Mouse (Mus musculus): ENCODE measurements around the gene Efr3b.

Gene Efr3b

DNA sequence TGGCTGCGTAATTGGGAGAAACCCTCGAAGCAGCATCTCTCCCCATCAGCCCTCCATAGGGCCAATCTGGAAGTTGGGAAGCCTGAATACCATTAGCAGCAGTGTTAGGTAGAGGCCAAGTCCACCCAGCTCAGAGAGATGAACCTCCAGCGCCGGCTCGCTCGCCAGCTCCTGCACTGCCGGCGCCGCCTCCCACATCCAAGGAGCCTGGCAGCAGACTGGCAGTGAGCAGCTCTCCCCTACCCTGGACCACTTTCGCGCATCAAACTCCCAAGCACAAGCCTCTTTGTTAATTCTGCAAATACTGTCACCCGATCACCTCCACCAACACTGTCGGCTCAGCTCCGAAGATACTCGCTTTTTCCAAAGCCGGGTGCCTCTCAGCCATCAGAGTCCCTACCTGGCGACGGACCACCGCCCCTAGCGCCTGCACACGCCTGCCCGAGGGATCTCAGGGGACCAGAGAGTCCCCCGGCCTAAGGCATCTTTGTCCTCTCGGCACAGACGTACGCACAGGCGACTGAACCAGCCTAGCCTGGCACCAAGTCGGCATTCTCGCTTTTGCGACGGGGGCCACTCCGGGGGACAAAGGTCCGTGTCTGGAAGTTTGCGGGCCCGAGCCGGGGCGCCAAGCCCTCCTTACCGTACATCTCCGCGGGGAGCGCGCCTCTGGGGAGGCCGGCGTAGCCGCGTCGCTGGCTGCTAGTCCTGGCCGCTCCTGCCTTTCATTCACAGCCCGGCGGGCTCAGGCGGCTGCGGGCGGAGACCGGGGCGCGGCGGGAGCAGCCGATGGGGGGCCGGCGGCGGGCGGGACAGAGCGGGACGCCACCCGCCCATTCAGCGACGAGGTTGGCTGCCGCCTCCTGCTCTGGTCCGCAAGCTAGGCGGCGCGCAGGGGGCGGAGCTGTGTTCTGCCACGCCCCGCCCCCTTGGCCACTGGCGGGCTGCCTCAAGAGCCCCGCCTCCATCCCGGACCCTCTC is at the start of gene Efr3b:
Efr3b (minus strand) TSS at position 855 of the 981 bp plus-strand sequence.
- peak; percentile 85 for DNase-seq

DNA sequence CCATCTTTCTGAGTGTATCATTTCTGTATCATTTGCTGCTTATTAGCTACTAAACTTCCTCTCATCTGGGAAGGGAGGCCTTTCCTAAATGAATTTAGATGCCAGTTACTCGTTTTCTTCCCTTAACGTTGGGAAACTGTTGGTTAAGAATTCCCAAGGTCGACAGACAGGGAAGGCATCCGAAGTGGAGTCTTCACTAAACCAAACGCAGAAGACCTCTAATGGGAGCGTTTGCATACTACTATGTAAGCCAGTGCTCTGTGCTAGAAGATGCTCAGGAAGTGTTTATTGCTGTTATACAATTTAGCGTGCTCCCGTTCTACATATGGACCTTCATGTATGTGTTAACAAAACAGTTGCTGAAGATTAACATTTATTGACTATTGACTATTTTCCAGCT is 44.7 kb upstream of the Efr3b start:
- no peak for DNase-seq

DNA sequence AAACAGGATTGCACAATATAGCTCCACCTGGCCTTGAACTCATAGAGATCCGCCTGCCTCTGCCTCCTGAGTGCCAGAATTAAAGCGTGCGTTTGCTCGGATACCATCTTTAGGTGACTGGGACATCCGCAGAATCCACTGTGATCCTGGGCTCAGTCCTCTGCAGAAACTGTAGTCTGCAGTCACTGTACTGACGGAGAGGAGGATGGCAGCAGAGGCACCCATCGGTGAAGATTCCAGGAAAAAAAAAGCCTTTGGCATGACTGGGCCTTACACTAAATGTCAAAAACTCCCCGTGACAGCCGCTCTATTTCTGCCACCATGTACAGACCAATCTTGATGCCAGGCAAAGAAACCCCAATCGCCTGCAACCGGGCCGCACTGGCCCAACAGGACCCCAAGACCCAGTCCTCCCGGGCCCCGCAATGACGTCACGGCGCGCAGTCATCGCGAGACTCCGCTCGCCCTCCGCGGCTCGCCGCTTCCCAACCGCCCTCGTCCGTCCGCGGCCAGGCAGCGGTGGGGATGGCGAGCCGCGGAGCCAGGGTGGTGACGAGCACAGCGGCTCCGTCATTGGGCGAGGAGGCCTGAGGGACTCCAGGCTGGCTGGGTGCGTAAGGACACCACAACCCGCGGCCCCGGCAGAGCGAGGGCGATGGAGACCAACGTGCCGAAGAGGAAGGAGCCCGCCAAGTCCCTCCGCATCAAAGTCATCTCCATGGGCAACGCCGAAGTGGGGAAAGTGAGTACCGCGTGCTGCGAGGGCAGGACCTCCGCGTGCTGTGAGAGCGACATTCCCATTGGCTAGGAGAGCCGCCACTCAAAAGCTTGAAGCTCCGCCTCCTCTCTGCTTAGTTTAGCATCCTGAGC is 43.7 kb upstream of the Efr3b start, which contains the start of gene Dnajc27:
Dnajc27 (plus strand) TSS at position 452 of the 870 bp plus-strand sequence.
- DNase-seq = peak; percentile 96

DNA sequence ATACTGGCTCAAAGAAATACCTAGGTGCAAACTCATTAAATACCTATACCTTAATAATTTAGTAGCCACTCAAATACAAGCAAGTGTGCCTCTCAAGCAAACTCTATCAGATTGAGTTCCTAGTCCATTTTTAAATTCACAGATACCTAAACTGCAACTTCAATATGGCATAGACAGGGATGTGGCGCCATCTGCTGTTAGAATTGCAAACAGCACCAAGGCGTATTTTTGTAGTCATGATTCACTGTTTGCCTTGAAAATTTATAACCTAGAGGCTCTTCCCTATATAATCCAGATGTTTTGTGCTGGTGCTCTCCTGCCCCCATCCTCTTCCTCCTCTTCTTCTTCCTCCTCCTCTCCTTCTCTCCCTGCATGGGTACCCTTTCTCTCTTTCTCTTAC is 41.6 kb upstream of the Efr3b start:
- DNase-seq = peak; percentile 83

DNA sequence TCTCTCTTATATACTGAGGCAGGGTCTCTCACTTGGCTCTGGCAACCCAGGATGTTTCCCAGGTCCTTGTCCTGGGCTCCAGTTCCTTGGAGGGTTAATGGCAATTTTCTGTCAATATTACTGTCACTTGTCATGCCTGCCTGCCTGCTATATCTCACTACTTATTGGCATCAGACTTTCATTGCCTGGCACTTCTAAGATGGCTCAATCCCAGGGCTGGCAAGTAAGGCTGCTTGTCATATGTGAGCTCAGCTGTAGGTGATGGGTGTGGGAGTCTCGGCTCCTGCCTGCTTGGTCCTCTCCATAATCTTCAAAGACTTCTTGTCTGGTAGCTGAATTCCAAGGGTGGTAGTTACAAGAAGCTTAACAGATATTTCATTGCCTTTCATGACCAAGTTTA is 39.4 kb upstream of the Efr3b start:
- no peak for DNase-seq

DNA sequence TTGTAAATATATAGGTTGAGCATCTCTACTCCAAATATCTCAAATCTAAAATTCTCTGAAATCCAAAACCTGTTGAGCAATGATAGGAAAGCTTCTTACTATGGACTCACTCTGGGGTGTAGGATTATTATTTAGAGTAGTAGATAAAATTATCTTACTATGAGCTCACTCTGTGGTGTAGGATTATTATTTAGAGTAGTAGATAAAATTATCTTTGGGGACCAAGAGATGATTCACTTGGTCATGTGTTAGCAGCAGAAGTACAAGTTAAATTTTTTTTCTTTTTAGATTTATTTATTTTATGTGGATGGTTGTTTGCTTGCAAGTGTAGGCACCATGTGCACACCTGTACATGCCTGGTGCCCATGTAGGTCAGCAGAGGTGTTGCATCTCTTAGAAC is 37.7 kb upstream of the Efr3b start:
- DNase-seq = no peak

DNA sequence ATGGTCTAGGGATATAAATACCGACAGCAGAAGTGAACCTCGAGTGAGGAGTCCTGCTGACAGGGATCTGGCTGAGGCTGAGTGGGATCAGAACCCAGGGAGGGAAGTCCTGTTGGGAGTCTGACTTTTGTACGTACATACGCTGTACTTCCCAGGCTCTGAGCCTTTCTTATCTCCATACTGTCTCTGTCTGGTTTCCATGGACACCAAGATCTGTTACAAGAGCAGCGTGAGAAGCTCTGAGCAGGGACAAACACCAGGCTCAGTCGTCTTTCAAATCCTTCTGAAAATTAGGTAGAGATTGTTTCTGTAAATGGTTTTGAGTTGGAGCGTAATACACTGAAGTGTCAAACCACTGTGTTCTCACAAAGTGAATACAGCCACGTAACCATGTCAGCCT is 36.7 kb upstream of the Efr3b start:
- DNase-seq = no peak

DNA sequence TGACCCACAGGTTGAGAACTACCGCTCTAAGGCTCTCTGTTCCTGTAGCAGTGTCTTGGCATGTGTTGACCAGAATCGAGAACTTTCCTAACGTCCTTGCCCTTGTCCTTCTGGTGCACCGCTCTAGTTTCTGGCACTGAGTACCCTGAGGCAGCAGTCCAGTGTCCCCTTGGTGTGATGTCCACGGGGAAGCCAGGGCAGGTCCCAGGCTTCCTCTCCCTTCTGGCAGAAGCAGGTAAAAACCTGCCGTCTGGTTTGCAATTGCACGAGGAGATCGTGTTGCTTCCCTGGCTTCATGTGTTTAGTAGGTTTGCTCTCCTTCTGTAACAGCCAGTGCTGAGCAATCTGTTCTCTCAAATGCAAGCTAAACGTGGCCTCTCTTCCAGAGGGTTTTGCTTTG is 33.0 kb upstream of the Efr3b start:
- no peak for DNase-seq

DNA sequence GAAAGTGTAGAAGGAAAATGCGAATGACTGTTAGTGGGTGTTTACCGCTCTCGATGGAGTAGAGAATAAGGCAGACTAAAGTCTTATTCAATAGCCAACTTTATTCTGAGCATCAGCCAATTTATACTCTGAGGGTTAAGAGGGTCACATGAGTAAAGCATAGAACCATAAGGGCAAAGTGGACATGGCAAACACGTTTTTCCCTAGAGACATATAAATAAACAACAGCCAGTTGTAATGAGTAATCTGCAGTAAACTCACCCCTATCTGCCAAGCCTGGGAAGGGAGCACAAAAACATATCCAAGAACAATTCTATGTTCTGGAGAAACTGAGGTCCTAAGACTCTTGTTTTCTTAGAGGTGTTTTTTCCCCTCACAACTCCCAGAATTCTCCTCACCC is 29.8 kb upstream of the Efr3b start:
- no peak for DNase-seq

DNA sequence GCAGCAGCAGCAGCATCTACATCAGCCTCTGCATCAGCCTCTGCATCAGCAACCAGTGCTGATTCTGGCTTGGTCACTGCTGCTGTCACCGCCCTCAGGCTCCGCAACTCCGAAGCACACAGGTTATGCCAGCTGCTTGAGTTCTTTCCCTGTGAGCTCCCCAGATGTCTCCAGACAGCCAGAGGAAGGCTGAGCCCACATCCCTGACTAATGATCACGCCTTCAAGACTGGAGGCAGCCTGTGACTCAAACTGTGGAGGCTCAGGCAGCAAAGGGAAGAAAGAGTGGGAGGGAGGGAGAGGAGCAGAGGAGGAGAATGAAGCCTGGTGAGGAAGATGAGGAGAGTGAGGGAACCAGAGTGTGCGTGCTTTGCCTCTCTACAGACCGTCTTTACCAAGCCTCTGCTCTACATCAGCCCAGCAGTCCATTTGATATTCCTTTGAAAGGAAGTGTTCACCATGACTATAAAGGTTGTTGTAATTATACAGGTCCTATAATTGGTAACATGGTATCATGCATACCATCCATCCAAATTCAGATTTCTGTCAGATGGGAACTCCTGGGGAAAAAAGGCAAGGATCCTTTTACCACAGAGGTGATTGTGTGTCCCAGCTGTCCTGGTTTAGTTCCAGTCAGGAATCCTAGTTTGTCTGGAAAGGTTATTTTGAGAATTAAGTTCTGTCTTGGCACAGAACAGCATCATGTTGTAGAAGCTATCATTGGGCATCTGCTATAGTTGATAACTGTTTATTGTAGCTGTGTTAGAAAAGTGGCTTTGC is 28.2 kb upstream of the Efr3b start:
- no peak for DNase-seq

DNA sequence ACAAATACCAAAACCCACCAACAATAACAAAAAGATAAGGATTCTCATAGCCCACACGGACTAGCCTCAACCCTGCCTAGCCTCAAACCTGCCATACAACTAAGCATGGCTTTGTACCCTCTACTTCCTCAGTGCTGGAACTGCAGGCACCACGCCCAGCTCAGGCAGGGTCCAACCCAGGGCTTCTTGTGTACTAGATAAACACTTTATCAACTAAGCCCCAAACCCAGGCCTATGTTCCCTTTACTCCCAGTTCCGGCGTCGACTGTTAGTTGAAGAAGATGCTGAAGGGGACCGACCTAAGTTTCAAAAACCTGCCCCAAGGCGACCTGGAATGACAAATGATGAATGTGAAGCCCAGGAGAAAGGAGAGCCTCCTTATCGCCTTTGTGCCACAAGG is 27.2 kb upstream of the Efr3b start:
- no peak for DNase-seq

DNA sequence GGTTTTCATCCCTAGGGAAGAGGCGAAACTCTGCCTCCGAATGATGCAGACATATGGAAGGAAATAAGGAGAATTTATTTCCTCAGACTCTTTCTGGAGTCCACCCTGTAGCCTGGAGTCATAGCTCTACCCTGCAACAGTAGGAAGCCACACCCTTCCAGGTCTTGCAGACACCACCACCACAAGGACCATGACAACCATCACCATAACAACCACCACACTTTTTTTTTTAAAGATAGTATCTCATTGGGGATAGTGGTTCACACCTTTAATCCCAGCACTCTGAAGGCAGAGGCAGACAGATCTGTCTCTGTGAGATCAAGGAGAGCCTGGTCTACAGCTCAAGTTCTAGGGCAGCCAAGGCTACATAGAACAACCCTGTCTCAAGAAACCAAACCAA is 26.8 kb upstream of the Efr3b start:
- DNase-seq = no peak

DNA sequence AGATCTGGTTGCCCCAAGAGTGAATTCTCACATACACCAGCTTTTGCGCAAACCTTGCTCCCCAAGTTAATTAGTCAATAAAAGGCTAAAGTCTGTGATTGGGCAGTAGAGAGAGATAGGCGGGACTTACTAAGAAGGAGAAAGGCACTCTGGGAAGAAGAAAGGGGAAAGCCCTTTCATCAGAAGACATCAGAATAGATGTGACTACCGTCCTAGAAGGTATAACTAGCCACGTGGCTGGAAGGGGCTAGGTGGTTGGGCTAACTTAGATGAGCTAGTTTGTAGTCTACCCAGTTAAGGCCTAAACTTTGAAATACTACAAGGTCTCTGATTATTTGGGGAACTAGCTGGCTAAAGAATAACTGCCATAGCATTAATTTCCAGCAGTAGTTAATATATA is 21.0 kb upstream of the Efr3b start:
- no peak for DNase-seq

DNA sequence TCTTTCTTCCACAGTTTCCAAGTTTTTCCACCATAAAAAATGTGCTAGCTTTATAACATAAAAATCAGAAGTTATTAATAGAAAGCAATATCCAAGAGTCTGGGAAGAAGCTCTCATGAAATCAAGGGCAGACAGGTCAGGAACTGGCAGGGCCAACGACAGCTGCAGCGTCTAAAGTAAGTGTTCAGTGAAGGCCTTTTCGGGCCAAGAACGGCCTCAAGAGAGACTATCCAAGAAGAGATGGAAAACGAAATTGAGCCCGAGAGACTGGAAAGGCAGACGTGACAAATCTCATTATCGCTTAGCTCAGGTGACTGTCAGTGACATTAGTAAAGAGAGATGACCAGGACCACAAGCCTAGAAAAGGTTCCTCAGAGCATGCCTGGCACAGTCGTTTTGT is 19.6 kb upstream of the Efr3b start:
- peak; percentile 16 for DNase-seq

DNA sequence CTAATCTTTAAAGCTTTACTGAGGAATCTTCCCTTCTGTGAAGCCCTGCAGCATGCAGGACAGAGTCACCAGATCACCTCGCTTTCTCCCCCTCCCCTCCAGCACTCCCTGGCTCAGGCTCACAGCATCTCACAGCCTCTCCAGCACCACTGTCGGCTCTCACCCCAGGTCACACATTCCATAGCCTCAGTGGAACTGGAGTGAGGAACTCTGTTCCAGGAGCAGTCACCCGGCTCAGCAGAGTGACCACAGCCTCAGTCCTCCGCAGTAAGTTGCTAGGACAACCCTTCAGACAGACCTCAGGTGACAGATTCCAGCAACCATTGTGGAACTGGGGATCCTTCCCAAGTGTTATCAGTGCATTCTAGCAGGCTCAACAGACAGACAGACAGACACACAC is 16.1 kb upstream of the Efr3b start:
- no peak for DNase-seq

DNA sequence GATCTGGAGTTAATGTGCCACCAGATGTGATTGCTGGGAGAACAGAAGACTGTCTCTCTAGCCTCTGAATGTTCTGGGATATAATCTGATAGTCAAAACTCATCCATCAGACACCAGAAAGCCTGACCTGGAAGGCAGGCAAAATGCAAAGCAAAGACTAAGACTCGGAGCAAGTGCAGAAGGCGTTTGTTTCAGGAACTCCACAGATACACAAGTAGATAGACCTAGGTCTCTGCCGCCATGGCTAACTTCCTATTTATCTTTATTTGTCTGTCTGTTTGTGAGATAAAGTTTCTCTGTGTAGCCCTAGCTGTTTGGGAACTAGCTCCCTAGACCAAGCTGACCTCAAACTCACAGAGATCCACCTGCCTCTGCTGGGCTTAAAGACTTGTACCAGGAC is 14.9 kb upstream of the Efr3b start:
- no peak for DNase-seq

DNA sequence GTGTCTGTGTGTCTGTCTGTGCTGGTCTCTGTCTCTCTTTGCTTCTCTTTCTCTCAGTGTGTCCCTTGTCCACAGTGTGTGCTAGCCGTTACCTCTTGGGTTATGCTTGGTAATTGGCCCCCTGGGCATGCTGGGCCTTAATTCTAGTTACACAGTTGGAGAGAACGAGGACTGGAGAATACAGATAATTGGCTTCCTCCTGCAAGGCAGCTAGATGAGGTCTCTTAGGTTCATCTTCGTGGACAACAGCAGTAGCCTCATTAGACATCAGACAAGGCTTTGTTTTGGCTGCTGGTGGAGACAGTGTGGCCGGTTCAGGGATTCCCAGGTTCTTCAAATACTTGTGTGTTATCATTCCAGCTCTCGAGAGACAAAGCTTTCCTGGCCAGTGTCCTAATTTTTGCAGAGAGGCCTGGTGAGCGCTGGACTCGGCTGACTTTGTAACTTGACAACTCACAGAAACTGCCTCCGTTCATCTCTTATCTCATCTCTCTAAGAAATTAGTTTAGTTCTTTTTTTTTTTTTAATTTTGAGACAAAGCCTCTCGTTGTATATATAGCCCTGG is 12.2 kb upstream of the Efr3b start:
- DNase-seq = no peak

DNA sequence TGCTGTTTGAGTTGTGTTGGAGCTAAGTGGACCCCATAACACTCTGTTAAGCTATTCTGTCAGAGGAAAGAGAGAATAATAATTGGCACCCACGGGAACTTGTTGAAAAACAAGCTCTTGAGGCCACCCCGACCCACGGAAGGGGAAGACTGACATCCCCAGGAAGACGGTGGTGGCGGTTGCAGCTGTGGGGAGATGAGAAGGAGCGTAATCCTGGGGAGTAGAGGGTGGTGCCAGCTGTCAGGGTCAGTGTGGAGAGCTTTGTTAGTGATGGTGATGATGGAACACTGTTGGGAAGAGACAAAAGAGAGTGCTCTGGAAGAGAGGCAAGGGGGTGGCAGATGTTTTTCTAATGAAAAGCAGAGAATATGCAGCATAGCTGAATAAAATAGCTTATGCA is 9.3 kb upstream of the Efr3b start:
- no peak for DNase-seq

DNA sequence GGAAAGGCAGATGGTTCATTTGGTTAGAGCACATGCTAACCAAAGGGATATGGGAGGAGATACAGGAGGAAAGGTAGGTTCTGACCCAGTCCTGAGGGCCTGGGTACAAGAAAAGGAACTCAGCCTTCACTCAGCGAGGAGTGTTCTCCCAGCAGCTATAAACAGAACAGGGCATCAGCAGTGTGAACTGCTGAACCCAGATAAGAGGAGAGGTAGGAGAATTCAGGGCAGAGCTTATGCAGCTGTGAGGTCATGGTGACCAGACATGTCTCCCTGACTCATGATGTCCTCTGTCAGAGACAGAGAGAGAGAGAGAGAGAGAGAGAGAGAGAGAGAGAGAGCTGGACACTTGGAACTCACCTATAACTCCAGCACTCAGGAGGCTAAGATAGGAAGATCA is 7.3 kb upstream of the Efr3b start:
- no peak for DNase-seq

DNA sequence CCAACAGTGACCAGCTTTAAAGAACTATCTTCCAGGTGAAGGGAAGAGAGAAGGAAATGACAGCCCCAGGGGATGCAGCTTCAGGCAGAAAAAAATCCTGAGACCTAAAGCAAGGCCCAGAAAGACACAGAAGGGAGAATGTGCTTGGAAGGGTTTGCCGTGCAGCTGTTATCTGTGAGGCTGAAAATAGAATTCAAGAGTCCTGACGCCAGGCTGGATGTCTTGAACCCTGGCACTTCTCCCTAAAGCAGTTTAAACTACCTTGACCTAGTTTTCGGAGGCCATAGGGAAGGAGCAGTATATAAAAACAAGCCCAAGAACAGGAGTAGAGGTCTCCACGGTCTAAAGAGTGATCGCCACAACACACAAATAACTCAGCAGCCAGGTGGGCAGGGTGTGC is 3.7 kb upstream of the Efr3b start:
- no peak for DNase-seq

DNA sequence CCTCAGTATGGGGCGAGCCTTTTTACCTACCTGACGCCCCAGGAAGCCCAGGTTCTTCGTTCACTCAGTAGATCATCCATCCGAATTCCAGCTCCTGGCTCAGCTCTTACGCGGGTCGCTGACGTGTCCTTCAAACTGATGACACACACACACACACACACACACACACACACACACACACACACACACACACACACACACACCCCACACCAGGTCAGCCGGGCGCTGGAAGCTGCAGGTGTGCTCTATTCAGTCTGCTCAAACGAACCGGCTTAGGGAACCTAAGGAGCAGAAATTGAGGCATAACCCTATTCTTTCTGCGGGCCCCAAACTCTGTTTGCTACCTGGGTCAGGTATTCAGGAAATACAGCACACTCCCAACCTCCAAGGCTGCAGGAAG is 331 bp upstream of the Efr3b start:
- DNase-seq = no peak

DNA sequence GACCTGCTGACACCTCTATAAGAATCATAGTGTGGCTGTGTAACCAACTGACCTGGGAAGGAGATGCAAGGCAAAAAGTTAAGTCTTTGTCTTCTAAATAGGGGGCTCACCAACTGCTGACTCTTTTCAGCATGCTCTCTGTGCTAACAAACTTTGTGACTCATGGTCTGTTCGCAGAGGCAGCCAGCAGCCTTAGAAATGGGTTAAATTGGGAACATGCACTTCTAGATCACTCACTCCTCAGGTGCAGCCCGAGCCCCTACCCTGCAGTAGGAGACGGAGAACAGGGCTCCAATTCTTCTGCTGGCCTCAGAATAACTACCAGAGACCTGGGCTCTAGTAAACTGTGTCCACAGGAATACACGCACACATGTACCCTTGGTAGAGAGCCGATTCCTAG is 1.2 kb downstream of the Efr3b start:
- DNase-seq = no peak

DNA sequence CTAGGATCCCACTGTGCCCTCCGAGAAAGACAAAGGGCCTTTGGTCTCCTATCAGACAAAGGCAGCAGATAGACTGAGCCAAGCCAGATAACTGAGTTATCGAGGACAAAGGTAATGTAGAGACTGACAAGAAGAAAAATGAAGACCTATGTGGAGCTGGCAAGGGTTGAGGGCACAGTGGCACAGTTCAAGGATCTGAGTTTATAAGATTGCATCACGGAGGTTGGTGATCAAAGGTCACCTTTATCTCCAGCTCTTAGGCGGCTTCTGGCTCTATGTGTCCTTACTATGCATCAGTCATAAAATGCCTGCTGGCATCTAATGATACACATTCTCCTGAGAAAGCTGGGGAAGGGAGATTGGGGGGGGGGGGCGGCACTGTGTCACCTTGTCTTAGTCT is 2.6 kb downstream of the Efr3b start:
- DNase-seq = no peak
